Mouse (Mus musculus): Measurements from ENCODE around the gene Gzme. TPM values are rescaled to one million over a fixed set of nuclear protein-coding genes. Genes with fewer than 3 reads are reported as not detected.
"Not testable (repeated sequence)": the region's sequence is repeated elsewhere in the genome, so short reads cannot be mapped to it uniquely, and the experiment has no call there.

Gzme gene
- total RNA-seq (2022): not detected

GRCm38 (mm10) chr14:56120525-56120924 lies at the start of gene Gzme:
TSS of gene Gzme (minus strand) at chr14:56120625.
- no peak for DNase-seq (ENCODE audit: low spot score in 2 of 2)

GRCm38 (mm10) chr14:56168009-56168408 lies 47.6 kb upstream of the Gzme start:
- no peak for DNase-seq (ENCODE audit: low spot score in 2 of 2)

- no peak for DNase-seq (ENCODE audit: low spot score in 2 of 2)
Observed at GRCm38 (mm10) chr14:56162109-56162508, 41.7 kb upstream of the Gzme start.

GRCm38 (mm10) chr14:56159479-56159878 lies 39.1 kb upstream of the Gzme start, which contains the start of gene Gzmg:
TSS of gene Gzmg (minus strand) at chr14:56159579.
- DNase-seq (ENCODE audit: low spot score in 2 of 2): not testable (repeated sequence)

GRCm38 (mm10) chr14:56155340-56155739 lies 34.9 kb upstream of the Gzme start:
- no peak for DNase-seq (ENCODE audit: low spot score in 2 of 2)

GRCm38 (mm10) chr14:56133675-56134074 lies 13.2 kb upstream of the Gzme start:
- DNase-seq (ENCODE audit: low spot score in 2 of 2): not testable (repeated sequence)

GRCm38 (mm10) chr14:56132508-56132907 lies 12.1 kb upstream of the Gzme start, which contains the start of gene Gzmd:
TSS of gene Gzmd (minus strand) at chr14:56132608.
- not testable (repeated sequence) for DNase-seq (ENCODE audit: low spot score in 2 of 2)

- DNase-seq (ENCODE audit: low spot score in 2 of 2): no peak
Observed at GRCm38 (mm10) chr14:56128341-56128740, 7.9 kb upstream of the Gzme start.

- no peak for DNase-seq (ENCODE audit: low spot score in 2 of 2)
Observed at GRCm38 (mm10) chr14:56123516-56123915, 3.1 kb upstream of the Gzme start.

- DNase-seq (ENCODE audit: low spot score in 2 of 2): not testable (repeated sequence)
Observed at GRCm38 (mm10) chr14:56115531-56116310, 4.7 kb downstream of the Gzme start.

- no peak for DNase-seq (ENCODE audit: low spot score in 2 of 2)
Observed at GRCm38 (mm10) chr14:56105447-56106180, 14.8 kb downstream of the Gzme start.

GRCm38 (mm10) chr14:56105016-56105415 lies 15.4 kb downstream of the Gzme start:
- no peak for DNase-seq (ENCODE audit: low spot score in 2 of 2)

GRCm38 (mm10) chr14:56103452-56103851 lies 17.0 kb downstream of the Gzme start:
- DNase-seq (ENCODE audit: low spot score in 2 of 2): no peak

- DNase-seq (ENCODE audit: low spot score in 2 of 2): no peak
Observed at GRCm38 (mm10) chr14:56102386-56102785, 18.0 kb downstream of the Gzme start, which contains the start of gene Ctsg. TSS of gene Ctsg (minus strand) at chr14:56102574.

GRCm38 (mm10) chr14:56098940-56099339 lies 21.5 kb downstream of the Gzme start:
- DNase-seq (ENCODE audit: low spot score in 2 of 2): no peak

- DNase-seq (ENCODE audit: low spot score in 2 of 2): no peak
Observed at GRCm38 (mm10) chr14:56097597-56097996, 22.8 kb downstream of the Gzme start.

GRCm38 (mm10) chr14:56093353-56093752 lies 27.1 kb downstream of the Gzme start:
- DNase-seq (ENCODE audit: low spot score in 2 of 2): no peak

- no peak for DNase-seq (ENCODE audit: low spot score in 2 of 2)
Observed at GRCm38 (mm10) chr14:56086711-56087110, 33.7 kb downstream of the Gzme start.

GRCm38 (mm10) chr14:56085167-56085566 lies 35.3 kb downstream of the Gzme start, which contains the start of gene Mcpt8:
TSS of gene Mcpt8 (minus strand) at chr14:56085273.
- no peak for DNase-seq (ENCODE audit: low spot score in 2 of 2)

- no peak for DNase-seq (ENCODE audit: low spot score in 2 of 2)
Observed at GRCm38 (mm10) chr14:56082016-56082415, 38.4 kb downstream of the Gzme start.
